Mouse (Mus musculus): Measurements from ENCODE around the gene Gpc3. TPM values are rescaled to one million over a fixed set of nuclear protein-coding genes. Genes with fewer than 3 reads are reported as not detected.

The Gpc3 gene
- total RNA-seq, 2 experiments from 2014 or later, result not detected

- no peak for ATAC-seq (replicated peaks; ENCODE audit: low FRiP score, poor library complexity, severe bottlenecking)
Observed at GRCm38 (mm10) chrX:52587671-52588070, 26.1 kb downstream of the Gpc3 start.

DNA sequence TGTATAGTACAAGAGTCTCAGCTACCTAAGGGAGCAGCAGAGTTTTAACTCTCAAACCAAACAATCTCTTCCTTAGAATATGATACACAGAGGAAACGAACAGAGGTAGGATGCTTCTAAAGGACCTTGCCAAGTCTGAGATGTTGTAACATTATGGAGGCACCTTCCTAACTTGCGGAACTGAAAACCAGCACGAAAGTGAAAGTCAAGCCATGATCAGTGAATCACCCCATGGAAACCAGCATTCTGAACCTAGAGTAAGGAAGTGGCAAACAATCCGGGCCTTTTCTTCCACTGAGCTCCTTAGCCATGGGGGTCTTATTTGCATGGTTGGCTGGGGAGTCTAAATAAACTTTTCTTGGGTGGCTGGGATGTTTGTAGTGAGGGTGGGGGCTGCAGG is 53.8 kb downstream of the Gpc3 start:
- no peak for ATAC-seq (replicated peaks; ENCODE audit: low FRiP score, poor library complexity, severe bottlenecking)

DNA sequence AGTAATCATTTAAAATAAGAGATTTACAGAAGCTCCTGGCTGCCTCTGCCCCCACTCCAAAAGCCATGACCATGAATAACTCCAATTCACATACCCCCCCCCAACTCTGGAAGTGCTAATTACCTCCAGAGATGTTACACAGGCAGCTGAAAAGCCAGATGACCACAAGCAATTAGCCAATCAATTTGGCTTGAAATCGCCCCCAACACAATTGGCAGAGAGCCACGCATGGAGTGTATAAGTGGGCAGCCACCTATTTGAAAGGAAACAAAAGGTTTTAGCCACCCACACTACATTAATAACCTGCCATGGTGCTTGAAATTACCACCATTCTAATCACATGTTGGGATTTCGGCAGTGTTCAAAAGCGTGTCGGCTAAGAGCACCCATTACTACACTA is 55.2 kb downstream of the Gpc3 start:
- ATAC-seq (replicated peaks; ENCODE audit: low FRiP score, poor library complexity, severe bottlenecking), result no peak

GRCm38 (mm10) chrX:52557489-52557888 is 56.3 kb downstream of the Gpc3 start:
- no peak for ATAC-seq (replicated peaks; ENCODE audit: low FRiP score, poor library complexity, severe bottlenecking)

DNA sequence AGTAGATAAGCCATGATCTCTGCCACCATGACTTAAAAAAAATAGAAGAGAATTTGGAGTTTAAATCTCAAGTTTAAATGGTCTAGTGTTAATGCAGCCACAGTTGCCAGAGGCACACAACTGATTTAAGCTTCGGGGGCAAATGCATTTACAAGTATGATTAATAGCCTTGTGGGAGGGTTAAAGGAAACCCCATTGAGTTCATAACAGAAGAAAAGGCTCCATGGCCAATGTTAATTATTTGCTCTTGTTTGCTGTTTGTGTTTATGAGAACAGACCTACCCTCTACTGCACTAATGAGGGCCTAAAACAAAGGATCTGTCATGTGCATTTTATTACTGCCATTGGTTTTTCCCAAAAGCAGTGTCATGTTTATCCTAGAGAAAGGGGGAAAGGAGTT is 62.5 kb downstream of the Gpc3 start:
- no peak for ATAC-seq (replicated peaks; ENCODE audit: low FRiP score, poor library complexity, severe bottlenecking)

DNA sequence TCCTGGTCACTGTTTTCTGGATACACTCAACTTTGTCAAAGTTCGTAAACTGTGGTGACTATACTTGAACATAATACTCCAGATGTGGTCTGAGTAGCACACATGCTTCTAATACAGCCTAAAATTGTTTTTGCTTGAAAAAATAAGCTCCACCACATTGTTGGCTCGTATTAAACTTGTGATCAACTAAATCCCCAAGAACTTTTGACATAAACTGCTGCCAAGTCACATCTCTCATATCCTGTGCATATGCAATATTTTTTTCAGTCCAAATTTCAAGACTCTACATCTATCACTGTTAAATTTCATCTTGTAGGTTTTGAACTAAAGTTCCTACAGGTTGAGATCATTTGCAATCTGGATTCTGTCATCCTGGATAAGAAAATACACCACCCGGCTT is 69.1 kb downstream of the Gpc3 start:
- ATAC-seq (replicated peaks; ENCODE audit: low FRiP score, poor library complexity, severe bottlenecking), result no peak

- ATAC-seq (replicated peaks; ENCODE audit: low FRiP score, poor library complexity, severe bottlenecking), result no peak
Observed at GRCm38 (mm10) chrX:52537282-52537681, 76.5 kb downstream of the Gpc3 start.

DNA sequence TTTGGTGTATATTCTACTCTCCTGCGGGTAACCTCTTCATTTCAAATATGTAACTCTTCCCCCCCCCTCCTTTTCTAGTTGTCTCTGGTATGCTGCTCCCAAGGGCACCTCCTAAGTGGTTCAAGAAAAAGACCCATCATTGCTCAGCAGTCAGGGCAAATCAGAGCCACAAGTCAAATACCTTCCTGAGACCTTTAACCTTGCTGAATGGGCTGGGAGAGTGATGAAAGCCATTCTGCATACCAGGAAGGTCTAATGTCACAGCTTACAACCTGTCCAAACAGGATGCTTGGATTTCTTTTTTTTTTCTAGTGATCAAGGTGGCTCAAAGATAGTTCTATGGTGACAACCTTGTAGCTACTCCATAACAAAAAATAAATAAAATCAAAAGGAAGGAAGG is 80.0 kb downstream of the Gpc3 start:
- ATAC-seq (replicated peaks; ENCODE audit: low FRiP score, poor library complexity, severe bottlenecking), result no peak

- no peak for ATAC-seq (replicated peaks; ENCODE audit: low FRiP score, poor library complexity, severe bottlenecking)
Observed at GRCm38 (mm10) chrX:52533098-52533497, 80.7 kb downstream of the Gpc3 start.

DNA sequence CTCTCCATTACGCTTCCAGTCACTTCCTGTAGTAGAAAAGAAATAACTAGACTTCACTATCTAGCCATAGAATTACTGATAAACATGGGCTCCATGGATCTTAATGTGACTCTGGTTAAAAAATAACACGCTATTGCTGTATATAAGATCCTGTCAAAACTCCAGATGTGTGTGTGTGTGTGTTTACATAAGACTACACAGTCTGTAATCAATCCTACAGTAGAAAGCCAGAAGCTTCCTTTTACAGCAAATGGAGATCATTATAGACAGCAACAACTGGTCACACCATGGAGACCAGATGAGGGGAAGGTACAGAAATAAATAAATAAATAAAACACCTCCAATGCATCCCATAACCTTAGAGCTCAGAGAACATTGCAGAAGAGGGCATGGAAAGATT is 81.6 kb downstream of the Gpc3 start:
- ATAC-seq (replicated peaks; ENCODE audit: low FRiP score, poor library complexity, severe bottlenecking), result no peak

DNA sequence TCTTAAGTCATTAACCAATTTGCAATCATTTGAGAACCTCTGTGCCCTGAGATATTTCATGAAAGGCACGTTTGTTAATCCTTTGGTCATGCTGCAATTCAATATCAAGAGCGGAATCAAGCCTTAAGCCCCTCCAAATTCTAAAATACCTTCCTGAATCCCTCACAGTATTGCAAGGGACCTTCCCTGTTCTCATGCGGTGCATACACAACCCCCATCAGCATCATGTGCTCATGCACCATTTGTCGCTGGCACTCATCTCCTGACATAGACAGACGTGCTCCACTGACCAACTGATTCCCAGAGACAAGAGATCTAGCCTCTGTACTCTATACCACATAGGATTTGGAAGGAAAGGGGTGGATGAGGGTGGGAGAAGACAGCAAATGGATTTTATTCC is 87.7 kb downstream of the Gpc3 start:
- no peak for ATAC-seq (replicated peaks; ENCODE audit: low FRiP score, poor library complexity, severe bottlenecking)

GRCm38 (mm10) chrX:52525132-52525531 is 88.6 kb downstream of the Gpc3 start:
- no peak for ATAC-seq (replicated peaks; ENCODE audit: low FRiP score, poor library complexity, severe bottlenecking)

GRCm38 (mm10) chrX:52514553-52514952 is 99.2 kb downstream of the Gpc3 start:
- ATAC-seq (replicated peaks; ENCODE audit: low FRiP score, poor library complexity, severe bottlenecking), result no peak

DNA sequence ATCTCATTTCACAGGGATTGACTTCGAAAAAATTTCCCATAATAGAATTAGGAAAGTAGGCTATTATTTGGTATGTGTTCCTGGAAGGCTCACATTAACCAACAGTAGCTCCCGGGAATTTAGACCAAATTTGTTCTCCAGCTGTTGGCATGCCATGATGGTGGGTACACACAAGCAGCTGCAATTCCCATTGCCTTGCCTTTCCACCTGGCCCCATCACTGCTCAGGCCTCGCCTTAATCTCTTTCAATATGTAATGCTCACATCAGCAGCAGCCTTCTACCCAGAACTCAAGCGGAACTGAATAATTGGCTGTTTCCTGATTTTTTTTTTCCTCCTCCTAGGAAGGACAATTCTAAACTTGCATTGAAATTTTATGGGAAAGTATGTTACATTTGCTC is 102.6 kb downstream of the Gpc3 start:
- no peak for ATAC-seq (replicated peaks; ENCODE audit: low FRiP score, poor library complexity, severe bottlenecking)

DNA sequence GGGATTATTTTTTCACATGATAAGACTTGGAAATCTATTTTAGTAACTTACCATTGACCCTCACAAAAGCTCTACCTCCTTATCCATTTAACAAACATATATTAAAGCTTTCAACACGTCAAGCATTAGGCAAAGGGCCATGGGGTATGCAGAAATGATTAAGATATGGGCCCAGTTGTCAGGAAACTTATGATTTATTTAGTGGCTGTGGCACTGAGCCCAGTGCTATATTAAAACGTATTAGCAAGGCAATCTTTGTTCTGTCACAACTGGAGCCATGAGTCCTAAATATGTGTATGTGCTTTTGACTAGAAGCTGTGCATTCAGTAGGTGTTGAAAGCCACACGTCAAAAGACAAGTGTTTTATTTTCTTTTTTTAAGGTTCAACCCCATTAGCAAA is 109.9 kb downstream of the Gpc3 start:
- no peak for ATAC-seq (replicated peaks; ENCODE audit: low FRiP score, poor library complexity, severe bottlenecking)

GRCm38 (mm10) chrX:52489461-52489860 is 124.3 kb downstream of the Gpc3 start:
- no peak for ATAC-seq (replicated peaks; ENCODE audit: low FRiP score, poor library complexity, severe bottlenecking)

DNA sequence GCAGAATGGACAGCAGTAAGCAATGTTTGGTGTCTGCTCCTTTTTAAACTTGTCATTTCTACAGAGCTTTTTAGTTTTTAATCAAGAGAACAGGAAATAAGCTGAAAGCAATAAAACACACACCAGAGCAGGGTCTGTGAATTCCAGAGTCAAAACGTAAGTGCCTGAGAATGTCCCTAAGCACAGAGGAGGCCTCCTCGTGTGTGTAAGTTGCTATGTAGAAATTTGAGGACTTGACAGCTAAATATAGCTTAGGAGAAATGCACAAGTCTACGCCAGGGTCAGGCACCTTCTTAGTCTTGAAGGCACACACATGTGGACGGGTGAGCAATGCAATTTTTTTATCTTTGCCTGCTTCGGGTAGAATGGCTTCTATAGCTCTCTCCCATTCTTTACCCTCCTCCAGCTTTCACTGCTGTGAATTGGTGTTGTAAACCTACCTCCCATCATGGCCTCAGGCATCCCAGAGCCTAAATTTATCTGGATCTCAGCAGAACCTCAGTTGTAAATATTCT is 158.6 kb downstream of the Gpc3 start:
- ATAC-seq (replicated peaks; ENCODE audit: low FRiP score, poor library complexity, severe bottlenecking), result no peak

DNA sequence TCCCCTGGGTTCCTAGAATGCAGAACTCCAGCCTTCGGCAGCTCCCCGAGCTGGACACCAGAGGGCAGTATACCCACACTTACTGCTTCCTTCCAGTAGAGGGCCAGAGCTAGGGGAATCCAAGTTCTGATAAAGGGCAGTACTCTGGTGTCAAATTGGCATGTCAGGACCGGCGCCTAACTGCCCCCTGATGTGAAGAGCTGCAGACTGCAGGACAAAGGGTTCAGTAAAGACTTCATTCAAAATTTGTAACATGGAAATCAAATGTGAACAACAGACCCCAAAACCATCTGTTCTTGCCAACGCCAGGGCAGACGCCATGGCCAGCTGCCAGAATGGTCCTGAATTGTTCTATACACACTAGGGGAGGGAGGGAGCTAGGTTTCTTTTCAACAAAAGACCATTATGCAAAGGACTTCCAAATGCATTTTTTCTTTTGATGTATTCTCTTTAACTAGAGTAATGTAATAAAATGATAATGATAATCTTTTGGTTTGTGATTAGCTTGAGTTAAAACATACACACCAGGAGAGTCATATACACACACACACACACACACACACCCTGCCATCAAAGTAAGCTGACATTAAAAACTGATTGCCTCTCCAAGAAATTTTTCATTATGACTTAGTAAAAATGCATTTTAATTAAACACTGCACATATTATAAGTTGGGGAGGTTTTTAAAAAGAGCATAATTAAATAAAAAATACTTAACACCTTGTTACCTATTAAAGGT is 160.1 kb downstream of the Gpc3 start:
- ATAC-seq (replicated peaks; ENCODE audit: low FRiP score, poor library complexity, severe bottlenecking), result no peak

- no peak for ATAC-seq (replicated peaks; ENCODE audit: low FRiP score, poor library complexity, severe bottlenecking)
Observed at GRCm38 (mm10) chrX:52449177-52449576, 164.6 kb downstream of the Gpc3 start.

DNA sequence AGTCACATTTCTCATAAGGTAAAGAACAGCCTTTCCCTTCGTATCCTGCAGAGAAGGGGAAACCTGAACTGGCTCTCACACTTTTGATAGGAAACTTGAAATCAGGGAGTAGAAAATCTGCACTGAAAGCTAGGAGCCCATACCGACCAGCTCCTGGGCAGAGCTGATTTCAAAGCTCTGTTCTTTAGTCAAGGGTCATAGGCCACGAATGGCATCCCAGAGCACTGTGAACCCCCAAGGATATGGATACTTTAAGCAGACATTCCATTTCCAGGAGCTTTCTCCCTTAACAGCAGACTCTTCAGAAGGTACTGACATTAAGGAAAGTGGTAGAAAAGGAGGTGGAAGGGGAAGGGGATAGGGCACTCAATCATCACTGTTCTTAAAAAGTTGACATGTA is 165.3 kb downstream of the Gpc3 start:
- ATAC-seq (replicated peaks; ENCODE audit: low FRiP score, poor library complexity, severe bottlenecking), result no peak

DNA sequence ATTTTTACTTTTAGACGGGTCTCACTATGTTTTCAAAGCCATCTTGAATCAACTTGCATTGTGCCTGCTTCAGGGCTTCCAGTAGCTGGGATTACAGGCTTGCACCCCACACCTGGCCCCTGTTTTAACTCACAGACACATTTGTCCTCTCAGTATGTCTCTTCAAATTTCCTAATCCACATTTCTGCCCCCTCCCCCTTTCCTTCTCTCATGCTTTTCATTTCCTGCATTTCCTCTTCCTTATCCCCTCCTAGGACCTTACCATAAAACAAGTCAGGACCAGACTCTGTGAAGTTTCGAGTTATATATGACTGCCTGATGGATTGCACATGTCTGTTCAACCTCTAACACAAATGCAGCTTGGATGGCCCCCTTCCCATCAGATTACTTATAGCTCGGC is 167.2 kb downstream of the Gpc3 start:
- no peak for ATAC-seq (replicated peaks; ENCODE audit: low FRiP score, poor library complexity, severe bottlenecking)

GRCm38 (mm10) chrX:52444977-52445376 is 168.8 kb downstream of the Gpc3 start:
- no peak for ATAC-seq (replicated peaks; ENCODE audit: low FRiP score, poor library complexity, severe bottlenecking)

Data from erythroblast, adult 5-6 weeks (primary cell).